Mouse (Mus musculus): ENCODE measurements at regions not wholly inside any gene's neighbourhood (a gene's known extent, or its start where the extent isn't known, plus 50 kb on each side); places are given as distances from the start of the nearest gene placed in this dataset.

DNA sequence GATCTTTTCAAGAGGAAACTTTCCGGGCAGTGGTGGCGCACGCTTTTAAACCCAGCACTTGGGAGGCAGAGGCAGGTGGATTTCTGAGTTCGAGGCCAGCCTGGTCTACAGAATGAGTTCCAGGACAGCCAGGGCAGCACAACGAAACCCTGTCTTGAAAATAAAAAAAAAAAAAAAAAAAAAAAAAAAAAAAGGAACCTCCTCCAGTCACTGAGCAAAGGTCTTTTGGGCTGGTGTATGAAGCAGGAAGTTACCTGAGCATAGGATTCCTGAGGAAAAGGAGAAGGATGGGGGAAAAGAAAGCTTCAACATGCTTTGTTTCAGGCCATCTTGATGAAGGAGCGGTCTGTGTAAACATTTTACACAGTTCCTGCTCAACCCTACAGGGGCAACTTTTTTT is 72.9 kb upstream of the Serbp1 start:
- TF ChIP-seq POLR2A (IDR thresholded peaks at IDR 0.05; ENCODE audit: insufficient read depth, low read depth, low read length) (no peak), CTCF (IDR thresholded peaks at IDR 0.05; ENCODE audit: insufficient read depth, low read depth, low read length) (no peak)

Measured in olfactory bulb, adult 2 months (tissue).